Mouse (Mus musculus): Measurements from ENCODE around the gene Snx13.

Gene Snx13

GRCm38 (mm10) chr12:35046999-35047319 is at the start of gene Snx13:
TSS of gene Snx13 (plus strand) at chr12:35047186.
- peak; percentile 79 for DNase-seq (ENCODE audit: low read depth, low spot score)

GRCm38 (mm10) chr12:34997597-34998182 is 49.3 kb upstream of the Snx13 start:
- no peak for DNase-seq (ENCODE audit: low read depth, low spot score)

DNA sequence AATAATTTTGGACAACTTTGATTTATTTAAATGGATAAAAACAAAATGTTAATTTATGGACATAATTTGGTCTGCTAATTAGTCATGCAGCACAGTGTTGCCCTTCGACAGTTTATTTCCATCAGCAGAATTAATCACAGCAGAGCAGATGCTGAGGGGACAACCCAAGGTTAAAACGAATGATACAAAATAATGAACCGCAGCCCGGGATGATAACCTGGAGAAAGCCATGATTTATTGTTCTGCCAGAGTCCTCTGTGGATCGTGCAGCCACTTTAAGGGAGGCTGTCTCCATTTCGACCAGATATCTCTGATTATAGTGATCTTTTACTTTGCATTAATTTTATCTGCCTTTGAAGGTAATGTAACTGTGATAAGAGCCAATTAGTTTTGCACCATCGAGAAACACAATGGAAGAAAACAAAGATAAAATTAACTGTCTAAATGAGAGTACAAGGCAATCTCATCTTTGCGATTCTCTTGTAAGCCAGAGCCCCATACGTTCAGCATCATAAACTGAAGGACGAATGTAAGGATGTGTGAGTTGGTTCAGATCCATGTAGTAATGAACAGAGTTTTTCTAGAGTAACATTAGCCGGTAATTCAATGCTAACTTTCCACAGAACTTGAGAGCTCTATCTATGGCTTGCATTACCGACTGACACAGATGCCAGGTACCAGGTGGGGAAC is 48.1 kb upstream of the Snx13 start:
- DNase-seq (ENCODE audit: low read depth, low spot score), result no peak

- no peak for DNase-seq (ENCODE audit: low read depth, low spot score)
Observed at GRCm38 (mm10) chr12:35000323-35000722, 46.7 kb upstream of the Snx13 start.

GRCm38 (mm10) chr12:35005748-35006147 is 41.2 kb upstream of the Snx13 start:
- DNase-seq (ENCODE audit: low read depth, low spot score), result no peak

- DNase-seq (ENCODE audit: low read depth, low spot score), result no peak
Observed at GRCm38 (mm10) chr12:35007851-35008250, 39.1 kb upstream of the Snx13 start.

DNA sequence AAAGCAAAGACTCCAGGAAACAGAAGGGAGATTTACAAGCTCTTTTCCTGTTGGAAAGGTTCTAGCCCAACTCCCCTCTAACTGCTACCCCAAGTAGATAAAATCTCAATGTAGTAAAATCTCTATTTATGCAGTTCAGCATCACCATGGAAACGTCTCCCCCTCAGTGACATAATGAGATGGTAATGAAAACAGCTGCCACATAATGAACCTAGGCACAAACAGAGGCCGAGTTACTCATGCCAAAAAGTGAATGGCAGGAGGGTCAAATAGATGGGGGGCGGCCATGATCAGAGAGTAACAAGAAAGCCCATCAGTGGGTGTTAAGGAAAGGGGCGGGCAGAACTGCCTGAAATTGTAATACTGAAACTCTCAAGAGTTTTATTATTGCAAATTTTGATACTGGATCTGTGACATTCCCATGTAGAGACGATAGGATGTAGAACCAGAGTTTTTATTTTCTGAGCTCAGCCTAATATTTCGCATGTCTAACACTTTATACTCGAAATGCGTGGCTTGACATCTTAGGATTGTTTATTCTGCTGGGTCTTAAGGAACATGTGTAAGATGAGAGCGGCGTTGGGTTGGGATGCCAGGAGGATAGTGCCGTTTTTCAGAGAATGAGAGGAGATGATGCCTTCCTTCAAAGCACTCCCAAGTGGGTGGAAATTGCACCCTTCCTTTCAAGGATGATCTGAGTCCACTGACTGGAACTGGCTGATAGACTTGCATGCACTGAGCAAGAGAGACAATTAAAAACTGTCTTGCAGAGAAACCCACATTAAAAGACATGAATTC is 38.4 kb upstream of the Snx13 start:
- no peak for DNase-seq (ENCODE audit: low read depth, low spot score)

DNA sequence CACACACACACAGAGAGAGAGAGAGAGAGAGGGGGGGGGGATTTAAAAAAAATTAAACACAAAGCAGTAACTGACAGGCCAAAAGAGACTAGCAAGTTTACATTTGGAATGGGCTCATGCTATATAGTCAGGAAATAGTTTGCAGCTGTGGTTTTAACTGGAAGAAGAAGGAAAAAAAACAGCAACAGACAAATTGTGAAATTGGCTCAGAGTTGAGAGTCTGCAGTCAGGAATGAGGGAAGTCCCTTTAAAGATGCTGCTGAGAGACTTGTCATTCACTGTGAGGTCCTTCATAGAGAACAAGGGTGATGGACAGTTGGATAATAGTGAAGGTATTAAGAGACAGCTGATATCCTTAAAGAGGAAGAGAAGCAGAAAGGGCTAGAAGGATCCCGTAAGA is 35.5 kb upstream of the Snx13 start:
- no peak for DNase-seq (ENCODE audit: low read depth, low spot score)

- DNase-seq (ENCODE audit: low read depth, low spot score), result no peak
Observed at GRCm38 (mm10) chr12:35013950-35014349, 33.0 kb upstream of the Snx13 start.

DNA sequence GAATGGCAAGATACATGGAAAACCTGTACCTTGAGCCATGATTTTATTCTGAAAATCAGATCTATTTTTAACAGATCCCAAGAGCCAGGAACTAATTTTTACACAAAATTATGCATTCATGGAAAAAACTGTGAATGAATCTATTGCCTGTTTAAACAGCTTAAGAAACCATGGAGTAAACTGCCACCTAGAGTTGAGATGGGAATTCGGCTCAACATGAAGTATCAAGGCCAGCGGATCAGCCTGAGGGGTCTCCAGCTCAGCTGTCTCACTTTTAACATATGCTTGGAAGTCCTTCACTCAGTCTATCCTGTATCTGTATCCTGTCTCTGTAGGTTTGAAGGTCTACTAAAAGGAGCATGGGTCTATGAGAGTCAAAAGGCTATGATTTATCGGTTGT is 30.9 kb upstream of the Snx13 start:
- no peak for DNase-seq (ENCODE audit: low read depth, low spot score)

DNA sequence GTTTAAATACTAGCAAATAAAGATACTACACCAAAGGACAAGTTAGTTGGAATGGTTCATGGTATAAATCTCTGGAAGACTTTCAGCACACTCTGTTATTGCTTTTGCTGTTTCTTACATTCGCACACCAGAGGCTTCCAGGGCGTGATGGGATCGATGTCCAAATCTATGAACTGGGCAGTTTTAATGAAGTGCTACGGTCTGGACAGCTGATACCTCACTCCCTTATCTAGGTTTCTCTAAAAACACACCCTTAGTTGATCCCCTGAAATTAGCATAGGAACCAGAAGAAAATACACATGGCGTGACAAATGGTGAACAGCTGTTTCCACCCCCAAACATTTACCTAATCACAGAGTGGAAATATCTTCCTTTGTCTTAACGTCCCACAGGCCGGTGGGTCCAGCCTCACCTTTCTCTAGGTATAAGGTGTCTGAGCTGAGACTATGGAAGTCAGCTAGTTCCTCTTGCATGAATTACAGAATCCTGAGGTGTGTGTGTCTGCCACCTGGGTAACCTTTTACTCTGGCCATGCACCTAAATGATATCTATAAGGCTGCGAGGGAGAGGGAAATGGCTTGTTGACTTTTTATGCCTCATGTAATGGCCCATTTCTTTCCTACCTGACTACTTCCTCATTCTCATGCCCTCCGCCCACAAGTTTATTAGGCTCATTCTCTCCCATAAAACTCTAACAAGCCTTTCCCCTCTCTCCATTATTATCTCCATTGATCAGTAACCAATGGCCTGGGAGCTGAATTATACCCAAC is 30.3 kb upstream of the Snx13 start:
- no peak for DNase-seq (ENCODE audit: low read depth, low spot score)

- no peak for DNase-seq (ENCODE audit: low read depth, low spot score)
Observed at GRCm38 (mm10) chr12:35018679-35019237, 28.2 kb upstream of the Snx13 start.

DNA sequence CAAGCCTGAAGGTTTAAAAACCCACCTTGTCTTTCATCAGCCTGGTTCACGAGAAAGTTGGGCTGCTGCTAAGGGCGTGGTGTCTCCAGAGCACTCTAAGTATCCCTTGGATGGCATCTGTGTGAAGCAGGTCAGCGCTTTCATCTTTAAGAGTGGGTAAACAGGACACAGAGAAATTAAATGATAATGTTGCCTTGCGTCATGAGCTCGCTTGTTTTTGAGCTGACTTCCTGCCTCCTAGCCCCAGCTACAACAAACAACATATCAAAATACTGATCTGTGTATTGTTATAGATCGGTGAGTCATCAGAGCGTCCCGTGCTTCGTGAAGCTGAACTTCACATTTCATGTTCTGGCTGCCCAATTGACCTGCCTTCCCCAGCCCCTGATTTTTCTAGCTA is 25.7 kb upstream of the Snx13 start:
- DNase-seq (ENCODE audit: low read depth, low spot score), result no peak

GRCm38 (mm10) chr12:35022066-35022465 is 24.9 kb upstream of the Snx13 start:
- DNase-seq (ENCODE audit: low read depth, low spot score), result no peak

GRCm38 (mm10) chr12:35025916-35026432 is 21.0 kb upstream of the Snx13 start:
- no peak for DNase-seq (ENCODE audit: low read depth, low spot score)

- DNase-seq (ENCODE audit: low read depth, low spot score), result no peak
Observed at GRCm38 (mm10) chr12:35027533-35027932, 19.5 kb upstream of the Snx13 start.

GRCm38 (mm10) chr12:35038668-35039570 is 8.1 kb upstream of the Snx13 start:
- DNase-seq (ENCODE audit: low read depth, low spot score), result no peak

- DNase-seq (ENCODE audit: low read depth, low spot score), result no peak
Observed at GRCm38 (mm10) chr12:35039571-35039936, 7.4 kb upstream of the Snx13 start.

GRCm38 (mm10) chr12:35041964-35042363 is 5.0 kb upstream of the Snx13 start:
- DNase-seq (ENCODE audit: low read depth, low spot score), result no peak

GRCm38 (mm10) chr12:35046310-35046998 is 532 bp upstream of the Snx13 start:
- peak; percentile 32 for DNase-seq (ENCODE audit: low read depth, low spot score)
